Mouse (Mus musculus): ENCODE measurements around the gene Plek. TPM values are rescaled to one million over a fixed set of nuclear protein-coding genes. Genes with fewer than 3 reads are reported as not detected.

Gene Plek
- polyA plus RNA-seq, 1 experiment from 2014 or later, result 10.6 TPM

Other genes with a start within 250 kb of the Plek start
- gene Fbxo48, start 101.0 kb downstream of the Plek start, polyA plus RNA-seq (2016; fragmentation: Nextera tagmentation; extraction: Ambion mirVana), result 1.5 and 1.7 TPM in 2 replicates
- 7.2 and 12.7 TPM in 2 replicates for gene Cnrip1, start 795 bp downstream of the Plek start, polyA plus RNA-seq (2016; fragmentation: Nextera tagmentation; extraction: Ambion mirVana)
- gene Ppp3r1, start 106.9 kb upstream of the Plek start, polyA plus RNA-seq (2016; fragmentation: Nextera tagmentation; extraction: Ambion mirVana), result 75.1 and 76.7 TPM in 2 replicates
- gene Wdr92, start 129.7 kb upstream of the Plek start, polyA plus RNA-seq (2016; fragmentation: Nextera tagmentation; extraction: Ambion mirVana), result 22.8 and 27.6 TPM in 2 replicates
- gene Pno1, start 159.2 kb upstream of the Plek start, polyA plus RNA-seq (2016; fragmentation: Nextera tagmentation; extraction: Ambion mirVana), result 95.4 and 114 TPM in 2 replicates
- 85.5 and 94.1 TPM in 2 replicates for gene C1d, start 205.2 kb upstream of the Plek start, polyA plus RNA-seq (2016; fragmentation: Nextera tagmentation; extraction: Ambion mirVana)